Mouse (Mus musculus) liver, embryonic 15.5 days (tissue): ENCODE measurements around the gene Cdh13. TPM values are rescaled to one million over a fixed set of nuclear protein-coding genes. Genes with fewer than 3 reads are reported as not detected.

ENCODE experiments used
- ATAC-seq: fragments of 200-750 bp; cut with Nextera tagmentation; 2 replicates; pipeline ENCODE4 v1.8.0; 2017; ENCODE audit warnings: moderate number of reproducible peaks, mild to moderate bottlenecking, moderate library complexity; ENCODE audit not compliant: insufficient read depth
- H3K27ac ChIP-seq: fragments of 300-500 bp; sonication (generic); replicated peaks from 2 replicates; pipeline ENCODE4 v1.5.1; 2015; ENCODE audit warnings: mild to moderate bottlenecking, inconsistent platforms
- H3K27me3 ChIP-seq: fragments of 300-500 bp; sonication (generic); 2 replicates; pipeline ENCODE4 v1.6.1; 2015; ENCODE audit warnings: mild to moderate bottlenecking, inconsistent platforms
- H3K36me3 ChIP-seq: fragments of 300-500 bp; sonication (generic); replicated peaks from 2 replicates; pipeline ENCODE4 v1.6.1; 2015; ENCODE audit warnings: moderate library complexity, mild to moderate bottlenecking, inconsistent platforms
- H3K4me1 ChIP-seq: fragments of 300-500 bp; sonication (generic); replicated peaks from 2 replicates; pipeline ENCODE4 v1.6.1; 2015; ENCODE audit warnings: inconsistent platforms
- H3K4me2 ChIP-seq: fragments of 300-500 bp; sonication (generic); 2 replicates; pipeline ENCODE4 v1.6.1; 2015; ENCODE audit warnings: moderate library complexity, mild to moderate bottlenecking, inconsistent platforms
- H3K4me3 ChIP-seq: fragments of 300-500 bp; sonication (generic); replicated peaks from 2 replicates; pipeline ENCODE4 v1.5.1; 2015; ENCODE audit warnings: mild to moderate bottlenecking, inconsistent platforms
- H3K9ac ChIP-seq: fragments of 300-500 bp; sonication (generic); 2 replicates; pipeline ENCODE4 v1.6.1; 2015; ENCODE audit warnings: moderate library complexity, mild to moderate bottlenecking, inconsistent platforms
- H3K9me3 ChIP-seq: fragments of 300-500 bp; sonication (generic); replicated peaks from 2 replicates; pipeline ENCODE4 v1.6.1; 2016; ENCODE audit warnings: inconsistent platforms
- WGBS: fragments of 180-500 bp; shearing (Covaris S2); methylation state at CpG from one replicate; pipeline ENCODE4 v1.1.7; 2015; ENCODE audit warnings: mixed read lengths; ENCODE audit not compliant: insufficient replicate concordance; 5-methylcytosine and 5-hydroxymethylcytosine counted together
- polyA plus RNA-seq: library from polyadenylated mRNA; unstranded; fragments of >200 nt; fragmentation: Nextera tagmentation; extraction: Ambion mirVana; gene quantifications from 2 replicates; pipeline ENCODE4 v1.2.1, GENCODE M21; 2015

Cdh13 gene
- polyA plus RNA-seq, 1 experiment from 2014 or later = 0.56 TPM

- ATAC-seq = no peak
- H3K4me1 ChIP-seq = no peaks in the 10 kb centered on the region
Observed at GRCm38 (mm10) chr8:118380058-118380457, 96.5 kb downstream of the Cdh13 start.

GRCm38 (mm10) chr8:118380782-118381181 is 97.2 kb downstream of the Cdh13 start:
- H3K27me3 ChIP-seq = no peaks in the 10 kb centered on the region
- no peaks in the 10 kb centered on the region for H3K9me3 ChIP-seq
- no peak overlapping the region for H3K27ac ChIP-seq
- no peaks in the 10 kb centered on the region for H3K36me3 ChIP-seq
- no peak for ATAC-seq
- H3K4me2 ChIP-seq = no peak overlapping the region
- H3K4me1 ChIP-seq = no peaks in the 10 kb centered on the region
- WGBS = 65% methylated on average over 9 of the region's 9 CpGs
- no peak overlapping the region for H3K4me3 ChIP-seq
- H3K9ac ChIP-seq = no peak overlapping the region

More at GRCm38 (mm10) chr8:118380058-118380457, 96.5 kb downstream of the Cdh13 start:
- no peak overlapping the region for H3K9ac ChIP-seq
- H3K36me3 ChIP-seq = no peaks in the 10 kb centered on the region
- 44% methylated on average over 8 of the region's 8 CpGs for WGBS
- no peaks in the 10 kb centered on the region for H3K9me3 ChIP-seq
- H3K27me3 ChIP-seq = no peaks in the 10 kb centered on the region
- no peak overlapping the region for H3K4me3 ChIP-seq
- no peak overlapping the region for H3K27ac ChIP-seq
- H3K4me2 ChIP-seq = no peak overlapping the region

- Histone ChIP-seq H3K9me3 (no peaks in the 10 kb centered on the region), H3K27ac (no peak overlapping the region), H3K4me2 (no peak overlapping the region), H3K4me3 (no peak overlapping the region), H3K4me1 (no peaks in the 10 kb centered on the region), H3K9ac (no peak overlapping the region), H3K36me3 (no peaks in the 10 kb centered on the region), H3K27me3 (no peaks in the 10 kb centered on the region)
- ATAC-seq = no peak
- WGBS = 69% methylated on average over 7 of the region's 7 CpGs
Observed at GRCm38 (mm10) chr8:118381641-118382040, 98.1 kb downstream of the Cdh13 start.

- Histone ChIP-seq H3K4me2 (no peak overlapping the region), H3K27me3 (no peaks in the 10 kb centered on the region), H3K36me3 (no peaks in the 10 kb centered on the region), H3K9ac (no peak overlapping the region), H3K9me3 (no peaks in the 10 kb centered on the region), H3K4me3 (no peak overlapping the region), H3K4me1 (no peaks in the 10 kb centered on the region), H3K27ac (no peak overlapping the region)
- 57% methylated on average over 5 of the region's 5 CpGs for WGBS
- no peak for ATAC-seq
Observed at GRCm38 (mm10) chr8:118384314-118384713, 100.8 kb downstream of the Cdh13 start.

- Histone ChIP-seq H3K4me3 (no peak overlapping the region), H3K9ac (no peak overlapping the region), H3K4me1 (no peaks in the 10 kb centered on the region), H3K27me3 (no peaks in the 10 kb centered on the region), H3K4me2 (no peak overlapping the region), H3K27ac (no peak overlapping the region), H3K36me3 (no peaks in the 10 kb centered on the region), H3K9me3 (no peaks in the 10 kb centered on the region)
- WGBS = 15% methylated on average over 3 of the region's 3 CpGs
- no peak for ATAC-seq
Observed at GRCm38 (mm10) chr8:118389456-118389855, 105.9 kb downstream of the Cdh13 start.

GRCm38 (mm10) chr8:118393909-118394650 is 110.5 kb downstream of the Cdh13 start:
- Histone ChIP-seq H3K4me1 (no peaks in the 10 kb centered on the region), H3K9me3 (0 out of 2 replicates have a peak, but pooled peaks cover 4% of the 10 kb centered on the region), H3K27me3 (no peaks in the 10 kb centered on the region), H3K9ac (no peak overlapping the region), H3K4me3 (no peak overlapping the region), H3K4me2 (no peak overlapping the region), H3K36me3 (no peaks in the 10 kb centered on the region), H3K27ac (no peak overlapping the region)
- no peak for ATAC-seq
- 42% methylated on average over 7 of the region's 7 CpGs for WGBS

- WGBS = 29% methylated on average over 4 of the region's 4 CpGs
- no peaks in the 10 kb centered on the region for H3K4me1 ChIP-seq
- H3K9ac ChIP-seq = no peak overlapping the region
- no peaks in the 10 kb centered on the region for H3K36me3 ChIP-seq
- H3K4me2 ChIP-seq = no peak overlapping the region
- no peak for ATAC-seq
- H3K27ac ChIP-seq = no peak overlapping the region
- 0 out of 2 replicates have a peak, but pooled peaks cover 4% of the 10 kb centered on the region for H3K9me3 ChIP-seq
- no peaks in the 10 kb centered on the region for H3K27me3 ChIP-seq
- no peak overlapping the region for H3K4me3 ChIP-seq
Observed at GRCm38 (mm10) chr8:118395178-118395577, 111.6 kb downstream of the Cdh13 start.

- Histone ChIP-seq H3K9me3 (no peaks in the 10 kb centered on the region), H3K9ac (no peak overlapping the region), H3K4me3 (no peak overlapping the region), H3K36me3 (no peaks in the 10 kb centered on the region), H3K4me1 (no peaks in the 10 kb centered on the region), H3K27ac (no peak overlapping the region), H3K27me3 (no peaks in the 10 kb centered on the region), H3K4me2 (no peak overlapping the region)
- ATAC-seq = no peak
- 68% methylated on average over 3 of the region's 3 CpGs for WGBS
Observed at GRCm38 (mm10) chr8:118404836-118405235, 121.3 kb downstream of the Cdh13 start.

- ATAC-seq = no peak
- no peaks in the 10 kb centered on the region for H3K27me3 ChIP-seq
- H3K4me3 ChIP-seq = no peak overlapping the region
- no peak overlapping the region for H3K9ac ChIP-seq
- no peak overlapping the region for H3K4me2 ChIP-seq
- no peaks in the 10 kb centered on the region for H3K36me3 ChIP-seq
- no peak overlapping the region for H3K27ac ChIP-seq
- WGBS = 34% methylated on average over 6 of the region's 6 CpGs
- H3K4me1 ChIP-seq = no peaks in the 10 kb centered on the region
- 0 out of 2 replicates have a peak, but pooled peaks cover 3% of the 10 kb centered on the region for H3K9me3 ChIP-seq
Observed at GRCm38 (mm10) chr8:118407322-118407721, 123.8 kb downstream of the Cdh13 start.

GRCm38 (mm10) chr8:118409396-118409795 is 125.9 kb downstream of the Cdh13 start:
- H3K36me3 ChIP-seq = no peaks in the 10 kb centered on the region
- no peak overlapping the region for H3K4me2 ChIP-seq
- no peaks in the 10 kb centered on the region for H3K4me1 ChIP-seq
- H3K27ac ChIP-seq = no peak overlapping the region
- H3K9ac ChIP-seq = no peak overlapping the region
- H3K27me3 ChIP-seq = no peaks in the 10 kb centered on the region
- ATAC-seq = no peak
- no peak overlapping the region for H3K4me3 ChIP-seq
- 0 out of 2 replicates have a peak, but pooled peaks cover 3% of the 10 kb centered on the region for H3K9me3 ChIP-seq
- 65% methylated on average over 3 of the region's 3 CpGs for WGBS

GRCm38 (mm10) chr8:118410341-118410970 is 126.9 kb downstream of the Cdh13 start:
- no peaks in the 10 kb centered on the region for H3K36me3 ChIP-seq

More at GRCm38 (mm10) chr8:118410341-118410970, 126.9 kb downstream of the Cdh13 start:
- no peak overlapping the region for H3K9ac ChIP-seq
- H3K4me1 ChIP-seq = no peaks in the 10 kb centered on the region
- 61% methylated on average over 4 of the region's 4 CpGs for WGBS
- no peaks in the 10 kb centered on the region for H3K27me3 ChIP-seq
- no peak overlapping the region for H3K4me3 ChIP-seq
- no peak for ATAC-seq
- 0 out of 2 replicates have a peak, but pooled peaks cover 3% of the 10 kb centered on the region for H3K9me3 ChIP-seq
- no peak overlapping the region for H3K4me2 ChIP-seq
- no peak overlapping the region for H3K27ac ChIP-seq
